27 mouse cellular contexts compared by ENCODE assay signal in genomic region chr13:75503394-75503793, GRCm38 (mm10).
"Had no signal": no experiment of that assay in that cellular context is flagged by ENCODE, and none has a peak within 500 bp of the region (broad histone marks: within the 10 kb centered on the region; RNA-seq: fewer than 3 reads in every experiment).

No protein-coding gene starts in this region.

- H3K9me3 ChIP-seq: heart, embryonic 10.5 days; heart, embryonic 12.5 days; hindbrain, embryonic 10.5 days; hindbrain, embryonic 12.5 days; intestine, embryonic 15.5 days; kidney, embryonic 15.5 days; limb, embryonic 10.5 days; limb, embryonic 12.5 days; liver, embryonic 12.5 days had no signal

- ATAC-seq: hindbrain, embryonic 16.5 days; inflammation-experienced regulatory T-cells, adult 6 months; intestine, embryonic 15.5 days; intestine, postnatal 0 days; liver, embryonic 12.5 days had no signal

- H3K4me1 ChIP-seq: heart, embryonic 10.5 days; heart, embryonic 12.5 days; hindbrain, embryonic 10.5 days; hindbrain, embryonic 12.5 days; intestine, embryonic 15.5 days; kidney, embryonic 15.5 days; limb, embryonic 10.5 days; limb, embryonic 12.5 days; liver, embryonic 12.5 days had no signal

- H3K4me3 ChIP-seq: gastrocnemius, adult 2 months; heart, embryonic 10.5 days; heart, embryonic 12.5 days; hindbrain, embryonic 10.5 days; hindbrain, embryonic 12.5 days; intestine, embryonic 15.5 days; kidney, embryonic 15.5 days; limb, embryonic 10.5 days; limb, embryonic 12.5 days; liver, embryonic 12.5 days had no signal

- H3K27ac ChIP-seq: gastrocnemius, adult 2 months; heart, embryonic 10.5 days; hindbrain, embryonic 10.5 days; hindbrain, embryonic 12.5 days; hindbrain, embryonic 14.5 days; intestine, embryonic 15.5 days; kidney, embryonic 15.5 days; kidney, postnatal 0 days; limb, embryonic 10.5 days; limb, embryonic 12.5 days; liver, embryonic 12.5 days; liver, embryonic 14.5 days had no signal

- H3K9ac ChIP-seq: heart, embryonic 12.5 days; hindbrain, embryonic 12.5 days; hindbrain, embryonic 14.5 days; intestine, embryonic 15.5 days; kidney, embryonic 15.5 days; limb, embryonic 12.5 days; liver, embryonic 12.5 days; liver, embryonic 14.5 days had no signal

- H3K27me3 ChIP-seq: heart, embryonic 12.5 days; hindbrain, embryonic 12.5 days; intestine, embryonic 15.5 days; kidney, embryonic 15.5 days; limb, embryonic 12.5 days; liver, embryonic 12.5 days had no signal

- H3K36me3 ChIP-seq: heart, embryonic 10.5 days; heart, embryonic 12.5 days; hindbrain, embryonic 10.5 days; hindbrain, embryonic 12.5 days; intestine, embryonic 15.5 days; kidney, embryonic 15.5 days; limb, embryonic 10.5 days; limb, embryonic 12.5 days; liver, embryonic 12.5 days had no signal

- H3K4me2 ChIP-seq: heart, embryonic 12.5 days; hindbrain, embryonic 12.5 days; hindbrain, embryonic 14.5 days; intestine, embryonic 15.5 days; kidney, embryonic 15.5 days; limb, embryonic 12.5 days; liver, embryonic 12.5 days had no signal

- DNase-seq: gastrocnemius, adult 2 months; gastrocnemius, postnatal 10 days; gastrocnemius, postnatal 25 days; heart, adult 18-20 months; heart, postnatal 10 days; heart, postnatal 4 days; kidney, adult 18-20 months; kidney, adult 8-10 months; kidney, postnatal 14 days; kidney, postnatal 4 days; layer of hippocampus, adult 9-11 months; layer of hippocampus, postnatal 36 days had no signal
